11 mouse cellular contexts compared by ENCODE assay signal in genomic region chr5:107223029-107223428, GRCm38 (mm10).
DNase-seq lines count a peak whose midpoint lies in the region; ATAC-seq lines count a peak whose summit lies in the region.
"Had no signal": no experiment of that assay in that cellular context is flagged by ENCODE, and none has a peak within 500 bp of the region (broad histone marks: within the 10 kb centered on the region; RNA-seq: fewer than 3 reads in every experiment).

No protein-coding gene starts in this region.

- H3K4me3 ChIP-seq in kidney, embryonic 16.5 days (ENCODE audit: low read length) = no peak overlapping the region
- no peak overlapping the region for H3K4me3 ChIP-seq in brown adipose tissue, adult 24 weeks (ENCODE audit: insufficient read depth, low read depth, low read length)
- H3K4me3 ChIP-seq in limb, embryonic 12.5 days (replicated peaks) = no peak overlapping the region
- H3K4me3 ChIP-seq: heart, adult 2 months had no signal

- H3K4me1 ChIP-seq in kidney, embryonic 16.5 days (ENCODE audit: insufficient read depth, low read length) = peaks cover 39% of the 10 kb centered on the region
- H3K4me1 ChIP-seq in brown adipose tissue, adult 24 weeks (ENCODE audit: control insufficient read depth, insufficient read depth, insufficient read length, low read length) = peaks cover 62% of the 10 kb centered on the region
- peaks cover 70% of the 10 kb centered on the region for H3K4me1 ChIP-seq in limb, embryonic 12.5 days (replicated peaks)

- no peak overlapping the region for H3K4me2 ChIP-seq in kidney, embryonic 16.5 days (replicated peaks; ENCODE audit: low read depth, low read length)
- peak overlapping the region; percentile 38 for H3K4me2 ChIP-seq in limb, embryonic 12.5 days

- H3K9ac ChIP-seq in kidney, embryonic 16.5 days (replicated peaks; ENCODE audit: low read length) = no peak overlapping the region
- no peak overlapping the region for H3K9ac ChIP-seq in limb, embryonic 12.5 days (replicated peaks)

- ATAC-seq in kidney, embryonic 16.5 days (ENCODE audit: low FRiP score, low TSS enrichment) = no peak
- ATAC-seq in limb, embryonic 12.5 days (ENCODE audit: insufficient number of reproducible peaks, insufficient read depth, low FRiP score, low TSS enrichment, low read depth) = no peak
- peak; percentile 39 for ATAC-seq in megakaryocyte, adult 5-6 weeks (ENCODE audit: poor library complexity, severe bottlenecking)

- no peaks in the 10 kb centered on the region for H3K27me3 ChIP-seq in kidney, embryonic 16.5 days (ENCODE audit: insufficient read depth, low read length)
- no peaks in the 10 kb centered on the region for H3K27me3 ChIP-seq in limb, embryonic 12.5 days

- 0 out of 2 replicates have a peak, but pooled peaks cover 5% of the 10 kb centered on the region for H3K36me3 ChIP-seq in kidney, embryonic 16.5 days (ENCODE audit: insufficient read depth, low read length)
- peaks cover 5% of the 10 kb centered on the region; the same call in 1 of the 2 replicates for H3K36me3 ChIP-seq in limb, embryonic 12.5 days

- 74% methylated on average over 9 of the region's 9 CpGs for WGBS in kidney, embryonic 16.5 days
- WGBS in limb, embryonic 12.5 days = 73% methylated on average over 9 of the region's 9 CpGs

- no peak for DNase-seq in kidney, adult 18-20 months
- no peak for DNase-seq in testis, postnatal 14 days (ENCODE audit: low spot score)
- DNase-seq in frontal cortex, postnatal 14 days (ENCODE audit: low spot score in 2 of 2) = no peak
- DNase-seq in heart, postnatal 14 days = no peak
- DNase-seq: cerebellum, adult 8-10 months; midbrain, embryonic 14.5 days had no signal

- intact Hi-C loops in heart, postnatal 14 days (cut with DNase I) = no loop called here

- H3K9me3 ChIP-seq in kidney, embryonic 16.5 days (ENCODE audit: low read length) = peaks cover 4% of the 10 kb centered on the region; the same call in 1 of the 2 replicates
- 0 out of 2 replicates have a peak, but pooled peaks cover 4% of the 10 kb centered on the region for H3K9me3 ChIP-seq in limb, embryonic 12.5 days

- peak overlapping the region; percentile 66 for H3K27ac ChIP-seq in kidney, embryonic 16.5 days (ENCODE audit: low read length)
- H3K27ac ChIP-seq in brown adipose tissue, adult 24 weeks (replicated peaks; ENCODE audit: low read depth, low read length) = peak overlapping the region; percentile 43
- peak overlapping the region; percentile 89 for H3K27ac ChIP-seq in limb, embryonic 12.5 days
- H3K27ac ChIP-seq: heart, adult 2 months had no signal
